Mouse (Mus musculus): ENCODE data around the gene Tceanc2.

Gene Tceanc2

DNA sequence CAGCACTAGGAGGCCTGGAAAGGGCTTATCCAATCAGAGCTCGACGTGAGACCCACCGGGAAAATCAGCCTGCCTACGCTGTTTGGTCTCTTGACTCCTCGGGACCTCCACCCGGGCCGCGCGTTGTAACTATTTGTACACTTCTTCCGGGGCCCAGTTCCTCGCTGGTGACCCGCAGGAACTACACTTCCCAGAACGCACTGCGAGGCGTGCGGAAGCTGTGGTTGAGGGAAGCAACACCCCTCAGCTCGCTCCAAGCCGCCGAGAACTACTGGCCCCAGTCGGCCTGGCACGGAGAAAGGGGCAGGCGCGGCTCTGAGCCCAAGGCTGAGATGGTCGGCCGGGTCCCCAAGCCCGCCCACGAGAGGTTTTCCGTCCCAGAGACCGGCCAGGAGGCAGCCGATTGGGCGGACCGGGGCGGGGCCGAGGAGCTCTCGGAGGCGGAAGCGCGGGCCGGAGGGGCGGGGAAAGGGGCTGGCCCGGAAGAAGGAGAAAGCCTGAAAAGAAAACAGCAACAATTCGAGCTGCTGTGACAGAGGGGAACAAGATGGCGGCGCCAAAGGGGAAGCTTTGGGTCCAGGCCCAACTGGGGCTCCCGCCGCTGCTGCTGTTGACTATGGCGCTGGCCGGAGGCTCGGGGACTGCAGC lies 610 bp downstream of the Tceanc2 start, which contains the start of gene Tmem59:
Gene Tmem59, plus strand, starts transcription at position 218 of the 648 bp plus-strand sequence.
- peak; percentile 97 for DNase-seq (ENCODE audit: low read depth)

DNA sequence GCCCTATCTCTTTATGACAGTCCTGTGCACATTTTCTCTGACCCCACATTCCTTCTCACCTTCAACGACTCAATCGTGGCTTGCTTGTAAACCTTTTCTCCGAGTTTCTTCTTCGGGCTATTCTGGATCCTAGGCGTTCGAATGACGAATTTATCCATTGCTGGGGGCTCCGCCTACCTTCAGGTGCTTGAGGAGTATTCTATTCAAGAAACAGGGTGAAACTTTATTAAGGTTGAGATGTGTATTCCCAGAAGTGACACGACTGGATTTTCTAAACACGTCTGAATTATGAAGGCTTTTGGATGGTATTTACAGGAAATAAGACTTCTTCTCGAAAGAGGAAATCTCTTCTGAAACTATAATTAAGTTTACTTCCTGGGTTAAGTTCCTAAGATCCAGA lies 1.4 kb downstream of the Tceanc2 start:
- no peak for DNase-seq (ENCODE audit: low read depth)

DNA sequence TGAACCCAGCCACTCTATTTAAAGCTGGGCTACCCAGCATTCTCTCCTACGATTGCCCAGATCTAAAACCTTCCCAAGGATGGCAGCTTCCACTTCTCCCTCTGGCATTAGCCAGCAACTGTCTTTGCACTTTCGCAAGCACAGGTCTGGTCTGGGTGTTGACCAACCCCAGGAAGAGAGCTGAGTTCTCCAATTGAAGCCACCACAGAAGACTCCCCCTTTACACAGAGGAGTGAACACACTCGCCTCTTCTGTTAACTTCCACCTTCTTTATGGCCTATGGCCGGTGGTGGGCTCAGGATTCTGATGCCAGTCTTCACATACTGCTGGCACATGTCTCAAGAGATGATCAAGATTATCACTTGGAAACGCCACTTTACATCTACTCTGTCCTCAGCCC lies 11.1 kb downstream of the Tceanc2 start:
- no peak for DNase-seq (ENCODE audit: low read depth)

DNA sequence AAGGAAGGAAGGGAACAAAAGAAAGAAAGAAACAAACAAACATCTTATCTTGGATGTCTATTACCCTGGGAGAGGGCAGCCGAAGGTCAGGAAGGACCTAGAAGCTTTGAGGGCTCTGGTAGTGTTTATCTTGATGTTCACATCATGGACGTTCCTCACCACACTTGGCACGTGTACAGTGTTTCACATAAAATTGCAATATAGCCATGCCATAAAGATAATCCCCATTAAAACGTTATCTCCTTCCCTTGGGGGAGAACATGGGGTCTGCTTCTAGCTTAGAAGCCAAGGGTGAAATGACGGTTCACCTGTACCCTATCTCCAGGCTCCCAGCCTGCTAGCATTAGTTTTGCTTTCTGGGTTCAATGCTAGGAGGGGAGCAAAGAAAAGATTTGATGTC lies 12.2 kb downstream of the Tceanc2 start:
- no peak for DNase-seq (ENCODE audit: low read depth)

DNA sequence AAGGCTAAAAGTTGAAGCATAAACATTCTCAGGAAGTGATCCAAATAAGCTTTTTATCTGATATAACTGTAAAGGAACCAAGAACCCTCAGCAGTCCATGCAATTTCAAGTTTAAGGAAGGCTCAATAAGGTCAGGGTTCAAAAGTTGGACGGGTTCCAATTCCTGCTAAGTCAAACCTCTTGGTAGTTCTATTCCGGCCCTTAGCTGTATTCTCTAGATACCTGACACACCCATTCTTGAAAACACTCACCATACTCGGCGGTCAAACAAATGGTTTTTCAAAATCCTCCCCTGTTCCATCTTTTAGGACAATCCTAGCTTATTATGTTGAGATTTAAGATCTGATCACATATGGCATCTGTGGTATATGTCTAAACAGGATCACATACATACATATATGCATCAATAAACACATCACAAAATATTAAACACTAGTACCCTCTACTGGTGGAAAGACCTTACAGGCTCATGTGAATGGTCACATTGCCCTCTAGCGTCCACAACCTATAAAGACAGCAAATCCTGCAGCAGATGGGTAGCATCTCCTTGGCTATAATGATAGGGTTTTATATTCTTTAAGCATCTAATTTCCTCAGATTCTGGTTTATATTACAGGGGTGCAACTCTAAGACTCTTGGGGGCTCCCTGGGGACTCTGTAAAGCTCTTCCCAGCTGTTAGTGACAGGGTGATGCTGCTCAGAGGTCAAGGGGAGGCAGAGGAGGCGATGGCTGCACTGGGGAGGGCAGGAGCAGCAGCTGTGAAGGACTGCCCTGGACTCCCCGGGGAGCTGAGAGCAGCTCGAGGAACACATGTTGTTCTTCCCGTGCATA lies 14.9 kb downstream of the Tceanc2 start:
- DNase-seq (ENCODE audit: low read depth), result peak; percentile 64

DNA sequence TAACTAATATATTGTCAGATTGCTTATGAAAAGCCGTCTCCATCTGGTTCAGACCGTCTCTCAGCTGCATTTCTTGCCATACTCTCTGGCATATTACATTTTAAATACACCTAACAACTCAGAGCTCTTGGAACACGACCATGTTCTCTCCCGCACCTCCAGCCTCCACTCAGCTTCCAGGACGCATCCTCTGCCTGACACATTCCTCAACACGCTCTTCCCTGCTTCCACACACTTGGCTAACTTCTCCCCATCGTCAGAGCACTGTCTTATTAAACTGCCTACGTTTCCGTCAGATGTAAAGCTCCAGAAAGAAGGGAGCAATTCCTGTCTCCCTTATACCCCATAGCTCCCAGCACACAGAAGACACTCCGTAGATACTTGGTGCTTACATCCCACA lies 15.6 kb downstream of the Tceanc2 start:
- DNase-seq (ENCODE audit: low read depth), result no peak

DNA sequence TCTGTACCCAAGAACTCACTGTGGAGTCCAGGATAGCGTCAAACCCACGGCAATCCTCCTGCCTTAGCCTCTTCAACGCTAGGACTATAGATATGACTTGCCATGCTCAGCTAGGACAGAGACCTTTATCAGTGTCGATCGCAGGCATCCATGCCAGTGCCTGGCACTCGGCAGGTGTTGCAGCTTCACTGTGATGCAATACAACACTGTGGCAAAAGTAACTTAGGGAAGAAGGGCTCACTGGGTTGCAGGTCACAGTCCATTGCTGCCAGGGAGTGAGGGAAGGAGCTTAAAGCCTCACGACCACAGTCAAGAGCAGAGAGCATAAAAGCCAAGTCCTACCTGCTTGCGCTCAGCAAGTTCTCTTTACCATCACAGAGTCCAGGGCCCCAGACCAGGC lies 18.7 kb downstream of the Tceanc2 start:
- no peak for DNase-seq (ENCODE audit: low read depth)

DNA sequence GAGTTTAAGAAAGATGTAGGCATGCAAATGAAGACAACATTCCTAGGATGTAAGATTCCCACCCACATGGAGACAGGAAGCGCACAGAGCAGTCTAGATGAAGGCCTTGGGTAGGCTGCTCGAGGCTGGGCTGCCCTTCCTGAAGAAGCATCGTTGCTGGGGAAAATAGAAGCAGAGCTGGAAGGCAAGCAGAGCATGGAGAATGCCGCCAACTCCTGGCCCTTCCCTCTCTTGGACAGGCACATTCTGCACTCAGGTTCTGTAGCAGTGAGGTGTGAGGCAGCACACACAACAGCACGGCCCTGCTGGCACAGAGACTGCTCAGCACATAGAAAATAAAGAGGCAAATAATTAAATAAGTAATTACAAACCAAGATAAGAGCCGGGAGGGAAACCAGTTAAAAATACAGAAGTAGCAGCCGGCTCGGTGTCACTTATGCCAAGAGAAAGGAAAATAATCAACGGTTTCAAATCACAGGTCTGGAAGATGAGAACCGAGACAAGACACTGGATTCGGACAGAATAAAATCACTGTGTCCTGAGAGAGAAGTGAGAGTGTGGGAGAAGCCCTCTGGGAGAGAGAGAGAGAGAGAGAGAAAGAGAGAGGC lies 19.6 kb downstream of the Tceanc2 start:
- no peak for DNase-seq (ENCODE audit: low read depth)

DNA sequence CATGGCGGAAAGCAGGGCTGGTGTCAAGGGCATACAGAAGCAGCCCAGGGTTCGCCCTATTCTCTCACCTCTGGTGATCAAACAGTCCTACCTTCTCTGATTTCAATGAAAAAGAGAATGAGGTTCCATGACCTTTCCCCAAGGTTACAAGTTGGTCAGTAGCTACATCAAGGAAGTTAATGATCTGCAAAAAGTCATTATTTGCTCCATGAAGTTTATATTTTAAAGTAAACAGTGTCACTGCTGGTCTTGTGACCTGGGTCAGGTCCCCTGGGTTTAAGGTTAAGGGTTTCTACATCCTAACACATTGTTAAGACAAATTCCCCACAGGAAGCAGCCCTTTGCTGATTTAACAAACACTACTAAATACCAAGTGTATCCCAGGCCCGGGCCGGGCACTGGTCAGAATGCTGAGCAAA lies 21.9 kb downstream of the Tceanc2 start:
- DNase-seq (ENCODE audit: low read depth), result no peak

DNA sequence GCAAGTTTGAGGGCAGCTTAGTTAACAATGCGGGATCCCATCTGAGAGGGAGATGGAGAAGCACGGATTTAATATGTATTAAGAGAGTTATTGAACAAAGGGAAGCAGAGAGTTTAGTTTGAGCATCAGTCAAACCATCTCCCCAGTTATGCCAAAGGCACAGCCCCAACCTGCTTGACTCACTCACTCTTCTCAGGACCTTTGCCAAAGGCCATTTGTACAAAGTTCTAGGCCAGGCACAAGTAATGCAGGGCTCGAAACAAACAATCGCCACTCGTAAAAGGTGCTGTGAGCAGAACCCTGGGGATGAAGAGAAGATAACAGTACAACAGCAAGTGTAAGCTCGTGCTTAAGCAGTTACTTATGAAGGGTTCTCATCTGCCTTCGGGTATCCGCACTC lies 26.3 kb downstream of the Tceanc2 start:
- DNase-seq (ENCODE audit: low read depth), result no peak

DNA sequence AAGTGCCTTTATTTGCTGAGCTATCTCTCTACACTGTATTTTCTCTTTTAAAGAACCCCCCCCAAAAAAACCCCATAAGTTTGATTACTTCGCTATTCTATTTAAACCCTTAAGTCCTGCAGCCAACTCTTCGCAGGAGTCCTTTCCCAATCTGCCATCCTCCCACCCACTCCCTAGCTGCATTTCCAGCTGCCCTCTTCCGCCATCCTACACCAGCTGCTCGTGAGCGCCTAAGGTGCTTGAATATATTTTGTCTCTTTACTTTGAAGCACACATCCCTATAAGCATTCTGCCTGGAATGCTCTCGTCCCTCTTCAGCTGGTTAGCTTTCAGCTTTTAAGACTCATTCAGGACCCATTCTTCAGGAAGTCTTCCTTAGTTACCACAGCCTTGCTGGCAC lies 27.9 kb downstream of the Tceanc2 start:
- DNase-seq (ENCODE audit: low read depth), result no peak

DNA sequence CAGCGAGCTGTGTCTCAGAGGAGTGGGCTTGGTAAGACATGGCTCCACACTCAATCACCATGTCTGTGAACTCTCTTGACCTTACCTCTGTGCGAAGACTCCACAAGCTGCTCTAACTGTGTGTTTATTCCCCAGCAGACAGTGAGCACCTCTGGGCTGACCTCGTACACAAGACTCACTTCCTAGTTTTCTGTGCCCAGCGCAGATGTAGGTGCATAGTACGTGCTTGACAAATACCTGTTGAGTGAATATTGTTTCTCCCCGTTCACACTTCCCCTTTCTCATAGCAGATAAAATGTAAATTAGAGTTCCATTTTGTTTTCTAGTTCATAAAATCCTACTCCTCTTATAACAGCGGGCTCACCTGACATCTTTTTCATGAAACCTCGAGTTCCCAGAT lies 35.4 kb downstream of the Tceanc2 start:
- no peak for DNase-seq (ENCODE audit: low read depth)

DNA sequence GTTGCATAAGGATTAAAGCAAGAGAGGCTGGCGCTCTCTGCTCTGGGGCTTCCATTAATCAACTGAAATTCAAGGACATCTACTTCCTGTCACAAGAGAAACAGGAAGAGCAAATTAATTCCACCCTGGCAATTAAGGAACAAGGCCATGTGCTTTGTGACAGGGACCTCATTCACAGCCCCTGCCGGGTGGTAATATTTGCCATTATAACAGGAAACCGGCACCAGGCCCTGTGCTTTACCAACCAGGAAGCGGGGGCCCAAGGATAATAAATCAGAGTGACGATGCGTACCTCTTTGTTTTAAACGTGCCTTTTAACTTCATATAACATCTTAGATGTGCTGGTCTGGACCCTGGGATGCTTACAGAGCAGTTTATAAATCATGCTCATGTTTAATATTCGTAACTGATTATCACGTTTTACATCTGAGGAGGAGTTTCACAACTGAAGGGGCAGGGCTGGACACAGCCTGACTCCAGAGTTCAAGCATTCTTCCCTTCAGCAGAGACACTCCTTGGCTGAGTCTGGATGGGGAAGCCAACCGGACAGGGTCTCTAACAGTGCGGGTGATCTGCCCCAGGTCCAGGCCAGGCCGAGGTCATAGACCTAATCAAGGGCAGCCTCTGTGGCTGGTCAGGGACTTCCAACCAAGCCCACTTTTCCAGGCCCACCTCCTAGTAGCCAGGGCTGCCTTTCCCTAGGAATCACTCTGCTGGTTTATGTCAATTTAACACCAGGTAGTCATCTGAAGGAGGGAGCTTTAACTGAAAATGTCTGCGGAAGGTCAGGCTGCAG lies 38.9 kb downstream of the Tceanc2 start:
- no peak for DNase-seq (ENCODE audit: low read depth)

DNA sequence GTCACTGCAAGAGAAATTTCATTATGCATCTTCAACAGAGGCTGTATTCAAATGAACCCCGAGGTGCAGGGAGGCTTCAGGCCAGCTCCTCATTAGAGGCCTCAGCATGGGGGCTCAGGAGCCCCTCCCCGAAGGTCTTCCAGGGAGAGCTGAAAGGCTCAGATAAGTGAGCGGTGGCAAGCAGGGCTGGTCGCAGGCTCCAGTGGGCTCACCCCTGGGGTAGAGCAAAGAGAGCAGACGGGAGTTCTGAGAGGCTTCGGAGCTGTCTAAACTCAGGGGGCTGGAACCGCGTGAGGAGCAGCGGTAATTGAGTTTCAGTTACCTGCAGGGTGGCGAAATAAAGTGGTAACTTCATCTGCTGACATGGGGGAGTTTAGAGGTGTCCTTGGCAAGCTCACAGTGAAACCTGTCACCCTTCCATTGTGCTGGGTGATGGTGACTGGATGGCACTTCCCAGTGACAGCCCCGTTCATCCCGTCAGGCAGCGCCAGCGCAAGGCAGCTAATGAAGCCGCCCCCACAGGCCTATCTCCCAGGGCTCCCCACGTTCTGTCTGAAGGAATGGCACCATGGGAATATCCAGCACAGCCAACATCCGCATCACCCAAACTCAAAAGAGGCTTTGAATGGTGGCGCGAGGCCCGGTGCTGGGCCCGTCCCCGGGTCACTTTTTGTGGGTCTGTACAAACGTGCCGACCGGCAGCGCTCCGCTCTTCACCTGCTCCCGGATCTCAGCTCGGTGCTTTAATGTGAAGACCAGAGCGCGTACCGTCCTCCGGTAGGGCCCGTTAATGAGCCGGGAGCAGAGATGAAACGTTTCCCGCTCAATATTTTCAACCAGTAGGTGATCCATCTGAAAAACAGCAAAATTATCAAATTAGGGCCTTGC lies 39.7 kb downstream of the Tceanc2 start:
- no peak for DNase-seq (ENCODE audit: low read depth)

DNA sequence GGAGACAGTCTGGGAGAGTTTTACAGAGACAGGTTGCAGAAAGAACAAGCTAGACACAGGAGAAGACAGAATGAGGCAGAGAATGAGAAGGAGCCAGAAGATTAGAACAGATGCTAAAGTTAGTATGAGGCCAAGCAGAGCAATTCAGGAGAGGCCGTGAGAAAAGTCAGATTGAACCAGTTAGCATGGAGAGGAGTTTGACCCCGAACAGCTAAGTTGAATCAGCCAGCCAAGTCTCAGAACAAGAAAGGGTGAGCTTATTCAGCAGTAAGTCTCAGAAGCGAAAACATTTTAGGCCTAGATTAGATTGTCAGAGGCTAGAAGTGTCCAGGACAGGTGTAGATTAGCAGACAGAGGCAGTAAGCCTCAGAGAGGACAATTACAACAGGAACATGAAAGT lies 42.4 kb downstream of the Tceanc2 start:
- no peak for DNase-seq (ENCODE audit: low read depth)

DNA sequence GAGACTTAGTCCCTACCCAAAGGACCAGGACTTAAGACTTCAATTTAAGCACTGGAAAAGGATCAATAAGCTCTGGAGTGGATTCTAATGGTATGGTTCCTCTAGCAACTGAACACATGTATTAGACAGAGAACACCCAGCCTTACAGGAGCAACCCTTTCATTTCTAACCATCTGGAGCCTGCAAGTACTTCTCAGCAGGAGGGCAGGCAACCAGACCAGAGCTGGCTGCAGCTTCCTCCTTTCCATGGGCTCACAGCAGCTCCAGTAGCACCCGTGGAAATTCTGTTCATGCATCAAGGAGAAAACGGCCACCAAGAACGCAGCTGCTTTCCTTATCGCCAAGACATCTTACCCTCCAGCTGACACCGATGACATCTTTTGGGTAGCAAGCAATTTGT lies 43.3 kb downstream of the Tceanc2 start:
- DNase-seq (ENCODE audit: low read depth), result no peak

DNA sequence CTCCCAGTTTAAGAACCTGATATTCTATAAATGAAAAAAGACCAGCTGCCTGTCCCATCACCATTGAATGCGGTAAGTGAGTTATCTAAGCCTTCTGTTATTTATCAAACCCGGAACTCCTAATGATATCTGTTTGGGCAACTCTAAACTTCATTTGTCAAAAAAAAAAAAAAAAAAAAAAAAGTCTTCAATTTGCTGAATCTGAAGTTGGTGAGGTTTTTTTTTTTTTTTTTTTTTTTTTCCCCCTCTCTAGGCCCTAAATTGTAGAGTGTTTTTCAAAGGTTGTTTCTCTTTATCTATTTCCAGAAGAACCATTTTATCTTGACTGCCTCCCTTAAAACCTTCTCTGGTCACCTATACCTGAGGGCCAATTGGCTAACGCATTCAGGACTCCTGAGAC lies 44.0 kb downstream of the Tceanc2 start:
- DNase-seq (ENCODE audit: low read depth), result no peak

DNA sequence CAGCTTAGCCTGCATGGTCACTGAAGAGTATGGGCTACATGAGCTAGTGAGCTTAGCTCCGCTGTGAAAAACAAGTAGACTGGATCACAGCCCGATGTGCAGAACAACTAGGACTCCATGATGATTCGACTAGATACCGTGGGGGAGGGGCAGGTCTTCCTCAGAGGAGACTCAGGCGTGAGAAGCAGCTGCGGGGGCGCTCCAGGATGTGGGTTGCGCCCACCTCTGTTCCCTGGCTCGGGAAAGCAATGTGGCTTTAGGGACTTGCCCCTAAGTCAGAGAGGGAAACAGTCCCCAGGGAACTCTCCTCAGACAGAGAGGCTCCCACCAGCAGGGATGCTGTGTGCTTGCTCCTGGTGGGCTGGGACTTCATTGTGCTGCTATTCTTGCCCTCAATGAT lies 48.4 kb downstream of the Tceanc2 start:
- peak; percentile 23 for DNase-seq (ENCODE audit: low read depth)

DNA sequence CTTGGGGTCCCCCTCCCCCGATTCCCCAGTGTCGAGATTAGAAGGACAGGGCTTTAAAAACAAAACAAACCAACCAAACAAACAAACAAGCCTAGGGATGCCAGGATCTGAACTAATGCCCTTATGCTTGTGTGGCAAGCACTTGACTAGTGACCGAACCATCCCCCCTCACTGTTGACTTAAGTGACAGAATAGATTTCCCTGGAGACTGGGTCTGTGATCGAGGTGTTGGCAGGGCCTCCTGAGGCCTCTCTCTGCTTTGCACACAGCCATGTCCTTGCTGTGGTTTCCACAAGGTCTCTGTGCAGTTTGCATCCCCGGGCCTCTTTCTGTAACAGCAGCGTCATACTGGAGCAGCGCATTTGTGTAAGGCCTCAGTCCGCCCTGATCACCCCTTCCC lies 49.5 kb downstream of the Tceanc2 start:
- DNase-seq (ENCODE audit: low read depth), result no peak

DNA sequence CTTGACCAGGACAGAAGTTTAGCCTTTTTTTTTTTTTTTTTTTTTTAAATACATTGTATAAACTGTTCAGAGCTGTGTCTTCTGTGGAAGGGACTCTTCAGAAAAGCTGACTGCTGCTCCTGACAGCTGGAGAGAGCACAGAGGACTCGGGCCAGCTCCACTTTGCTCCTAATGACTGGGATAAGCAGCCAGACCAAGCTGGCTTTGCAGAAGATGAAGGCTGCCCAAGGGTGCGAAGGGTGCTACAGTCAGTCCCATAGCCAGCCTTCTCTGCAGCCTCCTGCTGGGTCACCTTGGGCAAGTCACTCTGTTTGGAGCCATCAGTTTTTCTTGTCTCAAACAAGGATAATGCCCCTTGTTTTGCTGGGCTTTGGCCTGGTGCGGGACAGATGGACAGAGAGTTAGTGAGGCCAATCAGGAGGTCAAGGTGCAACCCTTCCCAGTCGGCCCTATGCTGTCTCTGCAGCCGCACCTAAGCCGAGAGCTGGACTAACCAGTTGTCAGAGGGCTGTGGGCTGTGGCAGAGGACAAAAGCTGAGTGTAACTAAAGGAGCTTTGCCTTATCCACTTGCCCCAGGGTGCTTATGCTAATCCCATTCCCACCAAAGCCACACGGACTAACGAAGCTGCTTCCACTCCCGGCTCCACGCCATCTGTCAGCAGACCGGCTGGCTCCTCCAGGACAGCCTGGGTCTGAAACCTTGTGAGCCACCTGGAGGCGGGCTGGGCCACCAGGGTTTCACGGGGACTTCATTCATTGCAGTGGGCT lies 50.8 kb downstream of the Tceanc2 start:
- DNase-seq (ENCODE audit: low read depth), result no peak

Measured in c-Kit-positive CD71-negative TER-119-negative erythroid progenitor cells, embryonic 14.5 days (primary cell).